Mouse (Mus musculus) midbrain, embryonic 10.5 days (tissue): ENCODE data around the gene Mrto4. TPM values are rescaled to one million over a fixed set of nuclear protein-coding genes. Genes with fewer than 3 reads are reported as not detected.

ENCODE experiments used
- DNase-seq: peaks from one replicate; pipeline ENCODE4 v3.0.0-alpha.2; 2017; ENCODE audit warnings: low spot score
- H3K27ac ChIP-seq: fragments of 300-500 bp; sonication (generic); replicated peaks from 2 replicates; pipeline ENCODE4 v1.5.1; 2016; ENCODE audit warnings: mild to moderate bottlenecking
- H3K27me3 ChIP-seq: fragments of 300-500 bp; sonication (generic); 2 replicates; pipeline ENCODE4 v1.6.1; 2016; ENCODE audit warnings: low read depth, mild to moderate bottlenecking; ENCODE audit not compliant: poor library complexity, severe bottlenecking
- H3K36me3 ChIP-seq: fragments of 300-500 bp; sonication (generic); 2 replicates; pipeline ENCODE4 v1.6.1; 2016; ENCODE audit warnings: mild to moderate bottlenecking, moderate library complexity
- H3K4me1 ChIP-seq: fragments of 300-500 bp; sonication (generic); 2 replicates; pipeline ENCODE4 v1.6.1; 2016
- H3K4me3 ChIP-seq: fragments of 300-500 bp; sonication (generic); 2 replicates; pipeline ENCODE4 v1.5.1; 2016; ENCODE audit warnings: mild to moderate bottlenecking, moderate library complexity
- H3K9me3 ChIP-seq: fragments of 300-500 bp; sonication (generic); replicated peaks from 2 replicates; pipeline ENCODE4 v1.6.1; 2016; ENCODE audit warnings: mild to moderate bottlenecking
- WGBS: fragments of 180-500 bp; shearing (Covaris S2); methylation state at CpG from one replicate; pipeline ENCODE4 v1.1.7; 2016; 5-methylcytosine and 5-hydroxymethylcytosine counted together
- polyA plus RNA-seq: library from polyadenylated mRNA; unstranded; fragments of >200 nt; fragmentation: Nextera tagmentation; extraction: Ambion mirVana; gene quantifications from 2 replicates; pipeline ENCODE4 v1.2.1, GENCODE M21; 2016

The Mrto4 gene
- polyA plus RNA-seq, 1 experiment from 2014 or later = 166 TPM

DNA sequence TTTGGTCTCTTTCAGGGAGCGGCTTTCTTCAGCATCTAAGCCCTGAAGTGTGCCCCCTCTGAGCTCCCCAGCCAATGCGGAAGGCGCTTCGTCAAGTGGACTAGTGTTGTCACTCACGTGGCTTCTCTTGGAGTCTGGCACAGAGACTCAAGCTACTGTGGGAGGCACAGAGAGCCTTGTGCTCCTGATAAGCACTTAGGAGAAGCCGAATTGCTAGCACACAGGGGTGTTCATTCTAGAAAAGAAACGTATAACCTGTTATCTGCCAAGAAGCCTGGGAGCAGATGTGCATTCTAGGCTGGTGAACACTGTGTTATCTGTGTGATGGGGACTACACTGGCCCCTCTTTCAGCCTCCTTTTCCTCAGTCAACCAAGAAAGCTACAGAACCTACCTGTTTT is 16.9 kb downstream of the Mrto4 start:
- 75% methylated on average over 7 of the region's 7 CpGs for WGBS
- Histone ChIP-seq H3K36me3 (no peaks in the 10 kb centered on the region), H3K27me3 (peaks cover 26% of the 10 kb centered on the region), H3K9me3 (no peaks in the 10 kb centered on the region), H3K4me1 (peaks cover 10% of the 10 kb centered on the region; the same call in 1 of the 2 replicates), H3K4me3 (no peak overlapping the region), H3K27ac (no peak overlapping the region)
- DNase-seq = no peak

DNA sequence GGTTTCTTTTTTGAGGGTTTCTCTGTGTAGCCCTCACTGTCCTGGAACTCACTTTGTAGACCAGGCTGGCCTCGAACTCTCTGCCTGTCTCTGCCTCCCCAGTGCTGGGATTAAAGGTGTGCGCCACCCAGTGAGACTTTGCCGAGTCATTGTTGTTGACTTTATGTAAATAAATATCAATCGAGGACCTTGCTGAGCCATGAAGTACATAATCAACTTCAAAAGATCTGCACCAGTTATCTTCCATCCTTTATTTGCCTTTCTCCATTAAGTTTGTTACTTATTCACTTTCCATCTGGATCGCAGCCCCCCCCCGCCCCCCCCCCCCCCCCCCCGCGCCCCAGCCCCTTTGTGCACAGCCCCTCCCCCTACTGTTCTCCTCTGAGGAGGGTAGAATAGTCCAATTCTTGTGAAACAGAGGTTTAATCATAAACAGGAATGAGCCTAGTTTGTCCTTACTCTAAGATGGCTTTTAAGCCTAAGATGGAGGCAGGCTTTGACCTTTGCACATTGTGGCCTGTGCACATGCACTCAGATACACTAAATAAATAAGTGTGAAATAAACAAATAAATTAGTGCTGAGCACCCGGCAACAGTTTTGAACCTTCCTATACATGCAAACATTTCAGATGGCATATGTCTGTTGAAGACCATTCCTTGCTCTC is 17.6 kb downstream of the Mrto4 start:
- Histone ChIP-seq H3K4me1 (peaks cover 10% of the 10 kb centered on the region; the same call in 1 of the 2 replicates), H3K27ac (no peak overlapping the region), H3K36me3 (no peaks in the 10 kb centered on the region), H3K27me3 (peaks cover 26% of the 10 kb centered on the region), H3K9me3 (no peaks in the 10 kb centered on the region), H3K4me3 (no peak overlapping the region)
- 81% methylated on average over 6 of the region's 9 CpGs for WGBS
- no peak for DNase-seq

DNA sequence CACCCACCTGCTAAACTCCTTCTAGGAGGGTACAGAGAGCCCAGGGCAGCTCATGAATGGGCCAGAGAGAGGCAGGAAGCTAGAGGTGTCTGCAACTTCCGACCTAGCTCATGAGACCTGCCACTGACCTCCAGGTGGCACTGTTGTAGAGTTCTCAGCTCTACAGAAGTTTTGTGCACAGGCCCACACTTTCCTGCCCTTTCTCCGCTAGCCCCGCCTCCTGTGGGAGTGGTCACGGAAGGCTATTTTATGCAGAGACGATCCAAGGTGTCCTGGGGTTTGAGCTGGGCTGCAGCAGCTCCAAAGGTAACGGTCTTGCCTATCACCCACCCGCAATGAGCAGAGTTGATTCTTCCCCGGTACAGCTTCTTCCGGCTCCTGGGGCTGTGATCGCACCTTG is 21.8 kb downstream of the Mrto4 start:
- Histone ChIP-seq H3K4me1 (peaks cover 5% of the 10 kb centered on the region; the same call in 1 of the 2 replicates), H3K27me3 (peaks cover 9% of the 10 kb centered on the region), H3K36me3 (no peaks in the 10 kb centered on the region), H3K4me3 (peak overlapping the region; percentile 38), H3K9me3 (no peaks in the 10 kb centered on the region), H3K27ac (0 out of 2 replicates have a peak overlapping the region, but pooled peaks have one; percentile 2)
- peak; percentile 76 for DNase-seq
- 8% methylated on average over 10 of the region's 10 CpGs for WGBS

DNA sequence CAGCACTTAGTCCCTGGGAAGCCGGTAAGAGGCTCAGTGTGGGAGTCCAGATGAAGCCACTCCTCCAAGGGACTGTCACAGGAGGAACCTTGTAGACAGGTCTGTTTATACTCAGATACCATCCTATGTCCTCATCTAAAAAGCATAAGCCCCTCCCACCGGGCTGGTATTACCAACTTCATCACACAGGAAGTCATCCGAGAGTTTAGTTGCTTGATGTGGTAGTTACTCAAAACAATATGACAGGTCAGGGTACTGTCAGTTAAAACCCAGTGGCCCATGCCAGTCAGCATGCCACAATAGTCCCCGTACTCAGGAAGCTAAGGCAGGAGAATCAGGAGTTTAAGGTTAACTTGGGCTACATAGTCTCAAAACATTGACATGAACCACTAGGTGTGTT is 32.6 kb downstream of the Mrto4 start:
- WGBS = 91% methylated on average over 4 of the region's 4 CpGs
- no peaks in the 10 kb centered on the region for H3K27me3 ChIP-seq
- H3K4me1 ChIP-seq = no peaks in the 10 kb centered on the region
- peaks cover 48% of the 10 kb centered on the region for H3K36me3 ChIP-seq
- DNase-seq = no peak
- H3K27ac ChIP-seq = no peak overlapping the region
- no peak overlapping the region for H3K4me3 ChIP-seq
- H3K9me3 ChIP-seq = no peaks in the 10 kb centered on the region

DNA sequence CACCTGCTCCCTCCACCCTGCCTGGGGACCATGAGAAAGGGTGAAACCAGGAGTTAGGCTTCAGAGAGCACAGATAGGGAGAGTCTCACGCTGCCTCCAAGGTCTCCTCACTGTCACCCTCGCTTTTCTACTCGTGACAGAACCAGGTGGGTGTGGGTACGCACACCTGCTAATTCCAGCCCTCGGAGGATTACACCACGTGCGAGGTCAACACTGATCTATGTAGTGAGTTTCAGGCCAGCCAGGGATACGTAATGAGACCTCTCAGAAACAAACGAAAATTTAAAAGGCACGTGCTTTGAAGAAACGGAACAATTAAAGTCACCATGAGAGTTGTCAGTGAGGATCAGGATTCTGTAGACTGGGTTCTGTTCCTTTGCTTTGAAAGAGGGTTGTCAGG is 33.9 kb downstream of the Mrto4 start:
- H3K36me3 ChIP-seq = peaks cover 59% of the 10 kb centered on the region
- no peaks in the 10 kb centered on the region for H3K9me3 ChIP-seq
- 95% methylated on average over 11 of the region's 11 CpGs for WGBS
- no peaks in the 10 kb centered on the region for H3K27me3 ChIP-seq
- DNase-seq = no peak
- no peak overlapping the region for H3K4me3 ChIP-seq
- H3K27ac ChIP-seq = no peak overlapping the region
- H3K4me1 ChIP-seq = no peaks in the 10 kb centered on the region

DNA sequence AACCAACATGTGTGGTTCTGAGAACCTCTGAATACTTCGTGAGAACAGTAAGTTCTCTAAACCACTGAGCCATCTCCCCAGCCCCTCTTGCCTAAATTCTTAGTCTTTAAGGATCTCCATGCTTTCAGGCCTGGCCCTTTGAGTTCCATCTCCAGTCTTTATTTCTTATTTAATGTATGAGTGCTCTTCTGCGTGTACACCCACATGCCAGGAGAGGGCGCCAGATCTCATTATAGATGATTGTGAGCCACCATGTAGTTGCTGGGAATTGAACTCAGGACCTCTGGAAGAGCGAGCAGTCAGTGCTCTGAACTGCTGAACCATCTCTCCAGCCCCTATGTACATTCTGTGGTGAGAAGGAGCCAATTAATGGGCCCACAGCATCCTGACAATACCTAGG is 39.7 kb downstream of the Mrto4 start:
- WGBS = 50% methylated on average over 4 of the region's 4 CpGs
- Histone ChIP-seq H3K27ac (no peak overlapping the region), H3K9me3 (no peaks in the 10 kb centered on the region), H3K36me3 (peaks cover 38% of the 10 kb centered on the region), H3K4me1 (peaks cover 32% of the 10 kb centered on the region), H3K4me3 (no peak overlapping the region), H3K27me3 (peaks cover 30% of the 10 kb centered on the region)
- DNase-seq = peak; percentile 35

DNA sequence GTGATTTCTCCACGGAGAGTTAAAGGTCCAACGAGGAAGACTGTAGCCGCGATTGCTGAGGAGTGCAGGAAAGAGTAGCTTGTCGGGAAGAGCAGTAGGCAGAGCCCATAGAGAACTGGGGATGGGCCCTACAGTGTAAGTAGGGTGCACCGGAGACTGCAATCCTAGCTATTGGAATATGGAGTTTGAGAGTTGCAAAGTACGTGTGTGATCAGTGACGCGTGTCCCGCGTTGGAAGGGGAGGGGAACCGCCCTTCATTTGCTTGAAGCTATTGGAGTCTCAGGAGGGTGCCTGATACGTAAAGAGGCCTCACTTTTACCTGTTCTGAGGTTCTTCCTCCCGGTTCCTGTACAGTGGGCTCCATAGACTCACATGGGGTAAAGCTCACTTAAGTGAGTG is 40.7 kb downstream of the Mrto4 start:
- Histone ChIP-seq H3K27me3 (peaks cover 30% of the 10 kb centered on the region), H3K27ac (peak overlapping the region; percentile 93), H3K9me3 (no peaks in the 10 kb centered on the region), H3K36me3 (peaks cover 29% of the 10 kb centered on the region), H3K4me1 (peaks cover 32% of the 10 kb centered on the region), H3K4me3 (peak overlapping the region; percentile 96)
- DNase-seq = no peak
- WGBS = 22% methylated on average over 14 of the region's 14 CpGs

DNA sequence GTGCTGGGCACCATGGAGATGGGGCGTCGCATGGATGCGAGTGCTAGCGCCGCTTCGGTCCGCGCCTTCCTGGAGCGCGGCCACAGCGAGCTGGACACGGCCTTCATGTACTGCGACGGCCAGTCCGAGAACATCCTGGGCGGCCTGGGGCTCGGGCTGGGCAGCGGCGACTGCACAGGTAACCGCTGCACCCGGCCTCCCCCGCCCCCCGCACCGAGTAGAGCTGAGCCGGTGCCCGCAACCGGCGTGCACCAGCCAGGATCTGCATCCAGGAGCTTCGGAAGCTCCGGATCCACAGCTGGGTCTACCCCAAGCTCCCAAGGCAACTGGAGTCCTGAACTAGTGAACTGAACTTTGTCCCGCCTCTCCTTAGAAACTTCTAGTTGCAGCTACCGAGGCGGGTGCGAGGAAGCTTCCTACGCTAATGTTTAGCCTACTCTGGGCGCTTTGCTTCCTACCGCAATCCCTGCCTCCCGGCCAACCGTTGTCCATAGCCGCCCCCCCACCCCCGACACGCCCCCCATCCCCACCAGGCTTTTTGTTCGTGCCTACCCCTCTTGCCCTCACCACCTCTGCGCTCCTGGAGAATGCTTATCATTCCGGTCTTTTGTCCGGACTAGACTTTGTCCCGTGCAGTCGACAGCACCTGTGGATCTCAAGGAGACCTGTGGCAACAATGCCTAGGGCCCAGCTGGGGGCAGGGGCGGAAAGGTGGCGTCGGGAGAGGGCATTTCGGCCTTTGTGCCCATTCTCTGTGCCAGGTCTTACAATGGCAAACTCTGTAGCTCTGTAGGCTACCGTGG is 41.3 kb downstream of the Mrto4 start:
- no peaks in the 10 kb centered on the region for H3K9me3 ChIP-seq
- peak overlapping the region; percentile 96 for H3K4me3 ChIP-seq
- WGBS = under 1% methylated on average over 53 of the region's 53 CpGs
- DNase-seq = no peak
- peak overlapping the region; percentile 93 for H3K27ac ChIP-seq
- peaks cover 32% of the 10 kb centered on the region for H3K4me1 ChIP-seq
- peaks cover 30% of the 10 kb centered on the region for H3K27me3 ChIP-seq
- peaks cover 24% of the 10 kb centered on the region for H3K36me3 ChIP-seq

DNA sequence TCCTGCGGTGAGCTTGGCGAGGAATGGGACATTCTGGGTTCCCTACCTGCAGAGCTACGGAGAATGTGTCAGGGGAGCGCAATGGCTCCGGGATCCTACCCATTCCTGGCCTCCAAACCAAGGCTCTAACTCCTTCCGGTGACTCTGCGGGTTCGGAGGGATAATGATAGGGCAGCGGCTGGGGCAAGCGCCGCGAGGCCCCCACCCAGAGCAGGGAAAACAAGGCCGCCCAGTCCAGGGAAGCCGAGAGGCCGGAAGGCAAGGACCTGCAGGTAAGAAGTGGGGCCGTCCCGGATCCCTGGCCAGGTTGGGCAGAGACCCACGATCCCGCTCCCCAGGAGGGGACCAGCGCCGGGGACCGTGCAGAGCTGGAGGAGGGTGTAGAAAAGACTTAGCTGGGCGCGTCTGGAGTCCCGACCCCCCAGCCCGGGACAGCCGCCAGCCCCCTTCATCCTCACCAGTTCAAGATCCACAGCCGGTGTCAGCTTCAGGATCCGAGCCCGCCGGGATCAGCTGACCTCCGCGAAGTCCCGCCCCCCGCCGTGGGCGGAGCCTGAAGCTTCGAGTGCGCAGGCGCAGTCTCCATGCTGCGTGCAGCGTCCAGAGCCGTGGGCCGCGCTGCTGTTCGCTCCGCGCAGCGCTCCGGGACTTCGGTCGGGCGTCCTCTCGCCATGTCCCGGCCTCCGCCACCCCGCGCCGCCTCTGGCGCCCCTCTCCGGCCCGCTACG is 42.0 kb downstream of the Mrto4 start, which contains the start of the genes Pqlc2 and Akr7a5:
Gene Pqlc2, minus strand, starts transcription at position 538 of the 728 bp plus-strand sequence.
Gene Akr7a5, plus strand, starts transcription at position 574 of the 728 bp plus-strand sequence.
- peak; percentile 97 for DNase-seq
- Histone ChIP-seq H3K9me3 (no peaks in the 10 kb centered on the region), H3K36me3 (peaks cover 17% of the 10 kb centered on the region), H3K27me3 (peaks cover 30% of the 10 kb centered on the region), H3K27ac (peak within 1 kb of the TSS; percentile 93), H3K4me3 (peak within 1 kb of the TSS; percentile 96), H3K4me1 (peaks cover 32% of the 10 kb centered on the region)
- under 1% methylated on average over 63 of the region's 63 CpGs for WGBS

DNA sequence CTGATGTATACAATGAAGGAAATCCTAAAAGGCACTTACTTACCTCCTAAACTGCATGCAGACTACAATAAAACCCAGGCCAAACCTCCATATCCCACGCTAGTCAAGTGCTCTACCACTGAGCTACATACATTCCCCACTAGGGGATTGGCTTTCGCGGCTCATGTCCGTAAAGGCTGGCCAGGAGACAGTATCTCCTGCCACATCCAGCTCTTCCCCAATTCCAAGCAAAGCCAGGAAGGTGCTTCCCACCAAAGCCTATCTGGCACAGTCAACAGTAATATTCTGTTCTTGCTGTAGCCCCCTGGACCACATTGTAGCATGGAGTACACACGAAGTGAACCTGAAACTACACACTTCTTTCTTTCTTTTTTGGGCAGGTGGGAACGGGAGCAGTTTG is 42.7 kb downstream of the Mrto4 start:
- peak overlapping the region; percentile 96 for H3K4me3 ChIP-seq
- H3K27me3 ChIP-seq = peaks cover 30% of the 10 kb centered on the region
- no peak for DNase-seq
- H3K9me3 ChIP-seq = no peaks in the 10 kb centered on the region
- 20% methylated on average over 6 of the region's 6 CpGs for WGBS
- H3K4me1 ChIP-seq = peaks cover 32% of the 10 kb centered on the region
- H3K36me3 ChIP-seq = peaks cover 13% of the 10 kb centered on the region
- H3K27ac ChIP-seq = no peak overlapping the region

DNA sequence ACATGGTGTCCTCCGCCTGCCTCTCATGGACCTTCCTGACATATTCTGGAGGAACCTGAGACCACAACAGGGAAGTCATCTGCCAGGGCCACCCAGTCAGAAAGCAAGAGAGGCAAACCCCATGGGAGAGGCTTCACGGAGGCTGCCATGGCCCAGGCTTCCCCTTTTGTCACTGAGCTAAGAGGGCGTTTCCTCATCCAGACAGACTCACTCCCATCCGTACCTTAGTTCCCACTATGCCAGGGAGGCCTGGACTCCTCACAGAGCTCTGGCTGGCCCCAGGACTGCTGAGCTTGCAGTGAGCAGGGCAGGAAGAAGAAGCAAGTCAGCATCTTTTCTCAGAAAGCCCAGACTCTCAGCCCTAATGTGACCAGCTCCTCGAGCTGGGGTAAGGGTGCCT is 44.5 kb downstream of the Mrto4 start:
- no peak overlapping the region for H3K4me3 ChIP-seq
- 79% methylated on average over 5 of the region's 5 CpGs for WGBS

DNA sequence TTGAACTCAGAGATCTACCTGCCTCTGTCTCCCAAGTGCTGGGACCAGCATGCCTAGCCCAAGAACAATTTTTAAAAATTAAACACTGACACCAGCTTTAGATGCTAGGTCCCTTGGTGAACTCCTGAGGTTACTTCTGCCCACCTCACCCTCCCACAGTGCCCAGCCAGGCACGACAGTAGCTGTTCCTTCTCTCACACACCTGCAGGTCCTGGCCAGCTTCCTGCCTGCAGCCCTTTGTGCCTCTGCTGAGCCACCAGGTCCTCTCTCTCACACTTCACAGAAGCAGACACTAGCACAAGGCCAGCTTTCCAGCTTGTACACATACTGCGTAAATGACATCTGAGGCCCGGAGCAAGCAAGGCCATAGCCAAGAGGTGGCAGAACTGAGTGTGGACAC is 46.9 kb downstream of the Mrto4 start:
- no peak for DNase-seq
- Histone ChIP-seq H3K4me3 (no peak overlapping the region), H3K27me3 (peaks cover 17% of the 10 kb centered on the region), H3K4me1 (peaks cover 14% of the 10 kb centered on the region), H3K36me3 (peaks cover 17% of the 10 kb centered on the region), H3K27ac (no peak overlapping the region), H3K9me3 (no peaks in the 10 kb centered on the region)
- WGBS = 90% methylated on average over 3 of the region's 3 CpGs

More for the DNA sequence above, 44.5 kb downstream of the Mrto4 start:
- Histone ChIP-seq H3K27me3 (peaks cover 30% of the 10 kb centered on the region), H3K27ac (no peak overlapping the region), H3K36me3 (0 out of 2 replicates have a peak, but pooled peaks cover 3% of the 10 kb centered on the region), H3K4me1 (peaks cover 32% of the 10 kb centered on the region), H3K9me3 (no peaks in the 10 kb centered on the region)
- DNase-seq = no peak
